Mouse (Mus musculus) C2C12 (cell line): Measurements from ENCODE around the gene Arnt.

Source experiments
- CEBPB ChIP-seq: IDR thresholded peaks from one replicate; pipeline ENCODE4 v1.6.1; 2011; ENCODE audit warnings: low read depth, mild to moderate bottlenecking, control low read depth, moderate library complexity
- CTCF ChIP-seq: IDR thresholded peaks from one replicate; pipeline ENCODE4 v1.5.1; 2011; ENCODE audit not compliant: control insufficient read depth, insufficient read depth, insufficient read length
- FOSL1 ChIP-seq: IDR thresholded peaks from one replicate; pipeline ENCODE4 v1.8.0; 2011; ENCODE audit warnings: mild to moderate bottlenecking, low read length; ENCODE audit not compliant: poor library complexity, insufficient read depth, severe bottlenecking
- MAX ChIP-seq: IDR thresholded peaks from one replicate; pipeline ENCODE4 v1.6.1; 2011; ENCODE audit warnings: mild to moderate bottlenecking, control low read depth
- MYOD1 ChIP-seq: IDR thresholded peaks from one replicate; pipeline ENCODE4 v1.6.1; 2011; ENCODE audit warnings: low read depth; ENCODE audit not compliant: control insufficient read depth, insufficient read length
- MYOG ChIP-seq: IDR thresholded peaks from one replicate; pipeline ENCODE4 v1.6.1; 2011; ENCODE audit not compliant: control insufficient read depth, insufficient read length; ENCODE audit errors: extremely low read depth
- USF1 ChIP-seq: IDR thresholded peaks from one replicate; pipeline ENCODE4 v1.6.1; 2011; ENCODE audit warnings: low read depth, mild to moderate bottlenecking, control low read depth, moderate library complexity

DNA sequence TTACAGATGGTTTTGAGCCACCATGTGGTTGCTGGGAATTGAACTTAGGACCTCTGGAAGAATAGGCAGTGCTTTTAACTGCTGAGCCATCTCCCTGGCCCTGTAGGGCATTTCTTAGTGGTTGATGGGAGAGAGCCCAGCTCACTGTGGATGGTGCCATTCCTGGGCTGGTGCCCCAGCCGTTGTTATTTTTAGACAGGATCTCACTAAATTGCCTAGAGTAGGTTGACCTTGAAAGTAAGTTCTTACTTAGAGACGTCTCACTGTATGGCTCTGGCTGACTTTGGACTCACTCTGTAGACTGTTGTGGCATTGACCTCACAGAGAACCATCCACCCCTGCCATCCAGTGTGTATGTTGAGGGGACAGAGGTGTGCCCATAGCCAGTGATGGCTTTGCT is 64.0 kb downstream of the Arnt start:
- no peak for TF ChIP-seq CEBPB
- TF ChIP-seq CTCF: no peak
- no peak for TF ChIP-seq MYOG
- TF ChIP-seq USF1: no peak
- no peak for TF ChIP-seq FOSL1
- TF ChIP-seq MYOD1: no peak
- no peak for TF ChIP-seq MAX
